Mouse (Mus musculus) limb, embryonic 15.5 days (tissue): Measurements from ENCODE around the gene Oat. TPM values are rescaled to one million over a fixed set of nuclear protein-coding genes. Genes with fewer than 3 reads are reported as not detected.

Experiments
- ATAC-seq: fragments of 200-750 bp; cut with Nextera tagmentation; 2 replicates; pipeline ENCODE4 v1.8.0; 2017; ENCODE audit warnings: low read depth, moderate TSS enrichment; ENCODE audit not compliant: insufficient number of reproducible peaks, low FRiP score, low TSS enrichment
- H3K27ac ChIP-seq: fragments of 300-500 bp; sonication (generic); 2 replicates; pipeline ENCODE4 v1.5.1; 2015; ENCODE audit warnings: moderate library complexity, mild to moderate bottlenecking, inconsistent platforms
- H3K27me3 ChIP-seq: fragments of 300-500 bp; sonication (generic); 2 replicates; pipeline ENCODE4 v1.6.1; 2015; ENCODE audit warnings: inconsistent platforms
- H3K36me3 ChIP-seq: fragments of 300-500 bp; sonication (generic); 2 replicates; pipeline ENCODE4 v1.6.1; 2015; ENCODE audit warnings: inconsistent platforms
- H3K4me1 ChIP-seq: fragments of 300-500 bp; sonication (generic); 2 replicates; pipeline ENCODE4 v1.6.1; 2015; ENCODE audit warnings: inconsistent platforms
- H3K4me2 ChIP-seq: fragments of 300-500 bp; sonication (generic); 2 replicates; pipeline ENCODE4 v1.6.1; 2015; ENCODE audit warnings: mild to moderate bottlenecking, inconsistent platforms
- H3K4me3 ChIP-seq: fragments of 300-500 bp; sonication (generic); 2 replicates; pipeline ENCODE4 v1.5.1; 2015; ENCODE audit warnings: mild to moderate bottlenecking, inconsistent platforms
- H3K9ac ChIP-seq: fragments of 300-500 bp; sonication (generic); 2 replicates; pipeline ENCODE4 v1.6.1; 2015; ENCODE audit warnings: inconsistent platforms
- H3K9me3 ChIP-seq: fragments of 300-500 bp; sonication (generic); 2 replicates; pipeline ENCODE4 v1.6.1; 2016; ENCODE audit warnings: inconsistent platforms
- WGBS: fragments of 180-500 bp; shearing (Covaris S2); methylation state at CpG from one replicate; pipeline ENCODE4 v1.1.7; 2015; 5-methylcytosine and 5-hydroxymethylcytosine counted together
- polyA plus RNA-seq: library from polyadenylated mRNA; unstranded; fragments of >200 nt; fragmentation: Nextera tagmentation; extraction: Ambion mirVana; gene quantifications from 2 replicates; pipeline ENCODE4 v1.2.1, GENCODE M21; 2015

Gene Oat
- polyA plus RNA-seq, 1 experiment from 2014 or later, result 274 TPM

- H3K27ac ChIP-seq, result no peak overlapping the region
- peaks cover 4% of the 10 kb centered on the region for H3K4me1 ChIP-seq
- no peaks in the 10 kb centered on the region for H3K9me3 ChIP-seq
- no peak for ATAC-seq
- 81% methylated on average over 4 of the region's 4 CpGs for WGBS
- no peak overlapping the region for H3K9ac ChIP-seq
- H3K36me3 ChIP-seq, result no peaks in the 10 kb centered on the region
- no peak overlapping the region for H3K4me2 ChIP-seq
- peaks cover 44% of the 10 kb centered on the region for H3K27me3 ChIP-seq
- H3K4me3 ChIP-seq, result no peak overlapping the region
These were observed 28.5 kb upstream of the Oat start for GRCm38 (mm10) chr7:132604720-132605119.

GRCm38 (mm10) chr7:132600926-132601325 is 24.7 kb upstream of the Oat start:
- 21% methylated on average over 8 of the region's 8 CpGs for WGBS
- Histone ChIP-seq H3K27ac (no peak overlapping the region), H3K9ac (no peak overlapping the region), H3K27me3 (peaks cover 81% of the 10 kb centered on the region), H3K4me1 (peaks cover 33% of the 10 kb centered on the region), H3K36me3 (no peaks in the 10 kb centered on the region), H3K9me3 (no peaks in the 10 kb centered on the region), H3K4me3 (no peak overlapping the region), H3K4me2 (no peak overlapping the region)
- no peak for ATAC-seq

GRCm38 (mm10) chr7:132600026-132600425 is 23.8 kb upstream of the Oat start:
- Histone ChIP-seq H3K4me2 (peak overlapping the region; percentile 82), H3K36me3 (no peaks in the 10 kb centered on the region), H3K4me3 (peak overlapping the region; percentile 40), H3K9me3 (no peaks in the 10 kb centered on the region), H3K27ac (no peak overlapping the region), H3K9ac (no peak overlapping the region), H3K27me3 (peaks cover 89% of the 10 kb centered on the region), H3K4me1 (peaks cover 33% of the 10 kb centered on the region)
- no peak for ATAC-seq
- whole genome bisulfite sequencing, result 2% methylated on average over 9 of the region's 9 CpGs

DNA sequence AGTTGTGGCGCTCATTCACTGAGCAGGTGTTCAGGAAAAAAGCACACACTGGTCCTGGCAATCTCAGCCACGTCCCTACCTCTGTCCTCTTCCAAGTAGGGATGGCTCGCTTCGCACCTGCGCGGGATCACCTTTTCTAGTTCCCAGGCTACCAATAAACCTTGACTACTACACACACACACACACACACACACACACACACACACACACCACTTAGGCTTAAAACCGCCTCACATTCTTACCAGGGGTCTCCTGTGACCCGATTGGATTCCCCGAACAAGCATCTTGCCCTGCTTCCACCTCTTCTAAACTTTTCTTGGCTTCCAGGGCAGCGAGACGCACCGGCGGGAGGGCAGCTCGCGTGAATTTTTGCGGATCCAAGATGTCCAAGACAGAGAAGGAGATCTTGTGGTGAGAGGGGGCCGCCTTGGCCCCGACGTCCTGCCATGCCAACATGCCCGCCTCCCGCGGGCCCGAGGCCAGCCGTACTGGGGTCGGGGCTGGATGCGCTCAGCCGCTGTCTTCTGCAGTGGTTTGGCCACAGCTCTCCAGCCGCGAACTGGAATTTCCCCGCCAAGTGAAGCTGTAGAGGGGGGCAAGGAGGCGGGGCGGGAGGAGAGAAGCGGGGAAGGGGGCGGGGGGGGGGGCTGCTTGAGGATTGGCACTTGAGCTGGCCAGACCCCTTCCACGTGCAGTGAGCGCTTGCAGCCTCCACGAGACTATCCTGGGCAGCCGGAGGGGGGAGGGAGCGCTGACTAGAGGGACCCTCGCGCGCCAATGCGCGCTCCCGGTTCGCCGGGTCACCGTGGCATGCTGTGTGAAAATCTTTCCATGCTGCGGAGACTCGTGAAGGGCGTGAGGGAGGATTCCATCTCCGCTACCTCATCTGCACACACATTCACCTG is 23.1 kb upstream of the Oat start, which contains the start of gene Nkx1-2:
Gene Nkx1-2, minus strand, starts transcription at position 567 of the 905 bp plus-strand sequence.
- H3K4me1 ChIP-seq, result peaks cover 33% of the 10 kb centered on the region
- H3K4me2 ChIP-seq, result peak within 1 kb of the TSS; percentile 82
- H3K27me3 ChIP-seq, result peaks cover 90% of the 10 kb centered on the region
- WGBS, result under 1% methylated on average over 47 of the region's 52 CpGs
- H3K9ac ChIP-seq, result no peak within 1 kb of the TSS
- H3K36me3 ChIP-seq, result no peaks in the 10 kb centered on the region
- H3K9me3 ChIP-seq, result no peaks in the 10 kb centered on the region
- H3K4me3 ChIP-seq, result peak within 1 kb of the TSS; percentile 40
- no peak within 1 kb of the TSS for H3K27ac ChIP-seq
- no peak for ATAC-seq

- peak overlapping the region; percentile 48 for H3K4me3 ChIP-seq
- H3K4me1 ChIP-seq, result peaks cover 33% of the 10 kb centered on the region
- under 1% methylated on average over 58 of the region's 60 CpGs for WGBS
- H3K36me3 ChIP-seq, result no peaks in the 10 kb centered on the region
- peak overlapping the region; percentile 90 for H3K4me2 ChIP-seq
- H3K27me3 ChIP-seq, result peaks cover 74% of the 10 kb centered on the region
- H3K9ac ChIP-seq, result 0 out of 2 replicates have a peak overlapping the region, but pooled peaks have one; percentile 10
- H3K27ac ChIP-seq, result no peak overlapping the region
- H3K9me3 ChIP-seq, result no peaks in the 10 kb centered on the region
- ATAC-seq, result no peak
These were observed 21.2 kb upstream of the Oat start for GRCm38 (mm10) chr7:132597251-132598041.

- H3K36me3 ChIP-seq, result no peaks in the 10 kb centered on the region
- peaks cover 67% of the 10 kb centered on the region for H3K27me3 ChIP-seq
- H3K4me1 ChIP-seq, result peaks cover 33% of the 10 kb centered on the region
- H3K9ac ChIP-seq, result 0 out of 2 replicates have a peak overlapping the region, but pooled peaks have one; percentile 10
- no peak overlapping the region for H3K27ac ChIP-seq
- no peak for ATAC-seq
- WGBS, result 13% methylated on average over 26 of the region's 26 CpGs
- peak overlapping the region; percentile 48 for H3K4me3 ChIP-seq
- H3K9me3 ChIP-seq, result no peaks in the 10 kb centered on the region
- peak overlapping the region; percentile 90 for H3K4me2 ChIP-seq
These were observed 20.5 kb upstream of the Oat start for GRCm38 (mm10) chr7:132596557-132597250.

DNA sequence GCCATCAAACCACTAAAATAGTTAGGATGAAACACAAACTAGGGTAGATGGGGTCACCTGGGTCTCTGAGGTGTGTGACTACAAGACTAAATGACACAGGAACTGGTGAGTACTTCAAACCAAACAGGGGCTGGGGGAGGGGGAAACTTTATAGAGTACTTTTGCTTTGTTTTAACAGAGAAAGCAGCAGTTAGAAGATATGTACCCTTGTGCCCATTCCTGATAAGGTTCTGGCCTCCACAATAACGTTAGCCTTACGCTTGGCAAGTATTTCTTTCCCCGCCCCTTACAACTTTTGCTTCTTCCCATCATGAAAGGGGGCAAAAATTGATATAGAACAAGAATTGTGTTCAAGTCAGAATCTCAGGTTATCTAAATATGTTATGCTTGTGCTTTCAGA is 19.6 kb upstream of the Oat start:
- ATAC-seq, result no peak
- no peaks in the 10 kb centered on the region for H3K9me3 ChIP-seq
- H3K36me3 ChIP-seq, result no peaks in the 10 kb centered on the region
- H3K27ac ChIP-seq, result no peak overlapping the region
- WGBS, result 85% methylated on average over 3 of the region's 3 CpGs
- H3K4me1 ChIP-seq, result peaks cover 33% of the 10 kb centered on the region
- H3K27me3 ChIP-seq, result peaks cover 58% of the 10 kb centered on the region
- no peak overlapping the region for H3K4me3 ChIP-seq
- H3K4me2 ChIP-seq, result no peak overlapping the region
- H3K9ac ChIP-seq, result no peak overlapping the region

GRCm38 (mm10) chr7:132594325-132594724 is 18.1 kb upstream of the Oat start:
- Histone ChIP-seq H3K36me3 (no peaks in the 10 kb centered on the region), H3K4me1 (peaks cover 25% of the 10 kb centered on the region), H3K4me3 (no peak overlapping the region), H3K27me3 (peaks cover 44% of the 10 kb centered on the region), H3K27ac (no peak overlapping the region), H3K9me3 (no peaks in the 10 kb centered on the region), H3K9ac (no peak overlapping the region), H3K4me2 (no peak overlapping the region)
- ATAC-seq, result no peak
- 77% methylated on average over 2 of the region's 2 CpGs for WGBS

- WGBS, result 54% methylated on average over 2 of the region's 2 CpGs
- H3K9ac ChIP-seq, result no peak overlapping the region
- H3K36me3 ChIP-seq, result no peaks in the 10 kb centered on the region
- H3K9me3 ChIP-seq, result no peaks in the 10 kb centered on the region
- ATAC-seq, result no peak
- no peak overlapping the region for H3K27ac ChIP-seq
- H3K4me1 ChIP-seq, result peaks cover 19% of the 10 kb centered on the region
- no peak overlapping the region for H3K4me2 ChIP-seq
- peaks cover 38% of the 10 kb centered on the region for H3K27me3 ChIP-seq
- no peak overlapping the region for H3K4me3 ChIP-seq
These were observed 17.6 kb upstream of the Oat start for GRCm38 (mm10) chr7:132593762-132594161.

DNA sequence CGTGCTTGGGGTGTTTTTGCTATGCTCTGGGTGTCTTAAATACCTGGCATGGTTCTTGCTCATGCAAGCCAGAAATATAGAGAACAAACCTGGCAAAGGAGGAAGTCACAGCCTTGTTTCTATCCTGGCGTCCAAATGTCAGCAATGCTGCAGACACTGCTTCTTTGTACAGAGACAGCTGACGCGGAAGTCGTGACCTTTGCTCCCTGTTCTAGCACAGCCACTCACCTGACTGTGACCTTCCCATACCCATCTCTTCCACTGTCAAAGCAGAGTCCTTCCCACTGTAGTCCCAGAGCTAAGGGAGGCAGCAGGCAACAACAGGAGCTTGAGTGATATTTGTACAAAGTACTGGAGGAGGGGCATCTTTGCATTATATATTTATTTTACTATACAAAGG is 13.4 kb upstream of the Oat start:
- ATAC-seq, result no peak
- H3K4me2 ChIP-seq, result no peak overlapping the region
- H3K27me3 ChIP-seq, result no peaks in the 10 kb centered on the region; the same call in 1 of the 2 replicates
- H3K4me3 ChIP-seq, result no peak overlapping the region
- H3K27ac ChIP-seq, result no peak overlapping the region
- 61% methylated on average over 5 of the region's 5 CpGs for WGBS
- H3K9ac ChIP-seq, result no peak overlapping the region
- H3K36me3 ChIP-seq, result no peaks in the 10 kb centered on the region
- no peaks in the 10 kb centered on the region for H3K4me1 ChIP-seq
- no peaks in the 10 kb centered on the region for H3K9me3 ChIP-seq

DNA sequence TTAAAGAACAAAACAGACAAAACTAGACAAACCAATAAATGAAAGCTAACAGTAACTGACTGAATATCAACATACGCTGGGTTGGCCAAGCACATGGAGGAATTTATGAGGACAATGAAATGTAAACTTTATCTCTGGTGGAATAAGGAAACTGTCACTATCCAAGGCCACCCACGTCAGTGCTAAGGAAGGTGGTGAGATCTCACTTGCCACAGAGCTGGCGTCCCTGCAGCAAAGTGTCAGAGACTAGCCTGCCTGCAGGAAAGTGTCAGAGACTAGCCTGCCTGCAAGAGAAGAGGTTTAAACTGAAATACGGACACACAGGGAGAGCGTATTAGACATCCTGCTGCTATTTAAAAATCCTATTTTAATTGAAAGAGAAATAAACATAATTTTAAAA is 11.0 kb upstream of the Oat start:
- Histone ChIP-seq H3K36me3 (no peaks in the 10 kb centered on the region), H3K4me1 (no peaks in the 10 kb centered on the region), H3K4me2 (no peak overlapping the region), H3K4me3 (no peak overlapping the region), H3K9me3 (no peaks in the 10 kb centered on the region), H3K27ac (no peak overlapping the region), H3K27me3 (no peaks in the 10 kb centered on the region), H3K9ac (no peak overlapping the region)
- no peak for ATAC-seq
- WGBS, result 66% methylated on average over 5 of the region's 5 CpGs
